Mouse (Mus musculus): ENCODE measurements around the gene Olfr843. TPM values are rescaled to one million over a fixed set of nuclear protein-coding genes. Genes with fewer than 3 reads are reported as not detected.

Olfr843 gene
- not detected in 2 replicates for polyA plus RNA-seq (2015; fragmentation: Nextera tagmentation; extraction: Ambion mirVana)

DNA sequence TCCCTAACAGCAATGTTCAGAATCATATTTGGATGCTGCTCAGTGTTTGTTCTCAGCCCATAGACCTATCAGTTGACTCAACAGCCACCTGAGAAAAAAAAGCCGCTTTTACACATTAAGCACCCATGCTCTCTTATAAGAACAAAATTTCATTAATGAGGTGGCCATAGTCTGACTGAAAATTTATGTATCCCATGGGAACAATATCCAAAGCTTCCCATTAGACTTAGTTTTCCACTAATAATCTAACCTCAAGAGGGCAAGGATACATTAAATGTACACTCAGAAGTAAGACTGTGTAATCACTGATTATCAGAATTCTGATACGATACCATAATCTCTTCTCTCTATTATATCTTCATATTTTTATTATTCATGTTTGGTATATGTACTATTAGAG is at the start of gene Olfr843:
Gene Olfr843 (minus strand): TSS at position 101 of the 400 bp plus-strand sequence.

Other genes starting within 250 kb of the Olfr843 start
- gene Olfr835, start 219.3 kb downstream of the Olfr843 start, polyA plus RNA-seq (2015; fragmentation: Nextera tagmentation; extraction: Ambion mirVana): not detected in 2 replicates
- gene Olfr836, start 131.6 kb downstream of the Olfr843 start, polyA plus RNA-seq (2015; fragmentation: Nextera tagmentation; extraction: Ambion mirVana): not detected in 2 replicates
- gene Olfr837, start 115.7 kb downstream of the Olfr843 start, polyA plus RNA-seq (2015; fragmentation: Nextera tagmentation; extraction: Ambion mirVana): not detected in 2 replicates
- gene Olfr839-ps1, start 74.7 kb downstream of the Olfr843 start, polyA plus RNA-seq (2015; fragmentation: Nextera tagmentation; extraction: Ambion mirVana): not detected in 2 replicates
- not detected in 2 replicates for gene Olfr844, start 64.4 kb upstream of the Olfr843 start, polyA plus RNA-seq (2015; fragmentation: Nextera tagmentation; extraction: Ambion mirVana)
- not detected in 2 replicates for gene Olfr845, start 84.5 kb upstream of the Olfr843 start, polyA plus RNA-seq (2015; fragmentation: Nextera tagmentation; extraction: Ambion mirVana)
- gene Olfr846, start 112.0 kb upstream of the Olfr843 start, polyA plus RNA-seq (2015; fragmentation: Nextera tagmentation; extraction: Ambion mirVana): not detected in 2 replicates
- not detected in 2 replicates for gene Olfr847, start 126.7 kb upstream of the Olfr843 start, polyA plus RNA-seq (2015; fragmentation: Nextera tagmentation; extraction: Ambion mirVana)
- not detected in 2 replicates for gene Olfr849, start 188.3 kb upstream of the Olfr843 start, polyA plus RNA-seq (2015; fragmentation: Nextera tagmentation; extraction: Ambion mirVana)
- gene Olfr850, start 226.3 kb upstream of the Olfr843 start, polyA plus RNA-seq (2015; fragmentation: Nextera tagmentation; extraction: Ambion mirVana): not detected in 2 replicates
- gene Olfr851, start 241.3 kb upstream of the Olfr843 start, polyA plus RNA-seq (2015; fragmentation: Nextera tagmentation; extraction: Ambion mirVana): not detected in 2 replicates